Mouse (Mus musculus): ENCODE data around the gene Osbp. TPM values are rescaled to one million over a fixed set of nuclear protein-coding genes. Genes with fewer than 3 reads are reported as not detected.

The Osbp gene
- total RNA-seq, 2 experiments from 2014 or later: 54.3 to 62.9 TPM

GRCm38 (mm10) chr19:12026606-12027005 is 60.9 kb downstream of the Osbp start:
- no peak for TF ChIP-seq CTCF (IDR thresholded peaks at IDR 0.05)
- intact Hi-C loops (cut with DNase I): no loop called here
- Histone ChIP-seq H3K4me3 (no peak overlapping the region), H3K27ac (no peak overlapping the region)
- no peak for DNase-seq

GRCm38 (mm10) chr19:12037727-12038126 is 72.0 kb downstream of the Osbp start:
- no peak overlapping the region for H3K27ac ChIP-seq
- no peak for DNase-seq
- H3K4me3 ChIP-seq: no peak overlapping the region
- intact Hi-C loops (cut with DNase I): no loop called here
- no peak for TF ChIP-seq CTCF (IDR thresholded peaks at IDR 0.05)

DNA sequence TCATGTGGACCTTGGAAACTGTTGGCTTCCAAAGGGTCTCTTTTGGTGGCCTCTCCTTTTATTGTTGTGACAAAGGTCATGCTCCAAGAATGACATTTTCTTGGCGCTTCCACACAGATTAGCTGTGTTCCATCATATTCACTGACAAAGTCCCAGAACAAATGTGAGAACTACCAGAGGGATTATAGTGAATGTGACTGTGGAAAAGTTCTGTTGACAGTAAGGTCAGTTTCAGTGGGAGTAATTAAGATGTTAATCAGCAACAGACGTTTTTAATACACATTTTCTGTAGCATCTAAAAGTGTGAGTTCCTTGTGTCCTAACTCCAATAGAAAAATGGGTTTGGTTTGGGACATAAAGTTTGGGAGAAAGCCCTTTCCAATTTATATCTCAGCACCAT is 75.5 kb downstream of the Osbp start, which contains the start of gene Olfr1423:
TSS of gene Olfr1423 (minus strand) at position 101 of the 400 bp plus-strand sequence.
- TF ChIP-seq CTCF (IDR thresholded peaks at IDR 0.05): no peak
- intact Hi-C loops (cut with DNase I): no loop called here
- DNase-seq: no peak

DNA sequence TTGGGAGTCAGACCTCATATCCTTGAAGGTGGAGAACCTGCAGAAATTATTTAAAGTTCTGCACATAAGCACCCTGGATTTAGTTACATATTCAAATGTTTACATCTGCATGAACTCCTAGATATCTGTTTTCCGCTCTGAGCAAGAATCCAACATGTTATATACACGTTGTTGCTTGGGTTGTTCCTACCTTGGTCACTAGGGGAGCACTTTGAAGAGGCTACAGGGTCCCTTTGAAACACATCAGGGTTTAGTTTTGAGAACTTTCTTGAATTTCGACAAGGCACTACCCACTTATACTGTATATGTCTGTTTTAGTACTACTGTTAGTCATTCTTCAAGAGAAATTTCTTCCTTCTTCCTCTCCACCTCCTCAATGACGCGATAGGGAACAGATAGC is 77.4 kb downstream of the Osbp start:
- Histone ChIP-seq H3K4me3 (no peak overlapping the region), H3K27ac (no peak overlapping the region)
- no peak for TF ChIP-seq CTCF (IDR thresholded peaks at IDR 0.05)
- no peak for DNase-seq
- intact Hi-C loops (cut with DNase I): no loop called here

More for the DNA sequence above, 75.5 kb downstream of the Osbp start, which contains the start of gene Olfr1423:
- Histone ChIP-seq H3K4me3 (no peak within 1 kb of the TSS), H3K27ac (no peak within 1 kb of the TSS)

Small RNA genes lying within 50 kb of the gene (microRNA-seq; reads per million reads assigned to microRNA genes)
- not detected for gene Mir6994

Other genes starting within 250 kb of the Osbp start
- gene Gif, start 218.4 kb upstream of the Osbp start, total RNA-seq (2021): not detected
- gene Mrpl16, start 195.6 kb upstream of the Osbp start, total RNA-seq (2021): 10 to 100 TPM; 51.6 to 69.4 TPM
- gene Stx3, start 146.5 kb upstream of the Osbp start, total RNA-seq (2021): 1 to 10 TPM; 1.7 to 2.6 TPM
- not detected for gene Olfr1417, start 126.7 kb upstream of the Osbp start, total RNA-seq (2021)
- gene Olfr1418, start 104.9 kb upstream of the Osbp start, total RNA-seq (2021): not detected
- not detected for gene Olfr1419, start 90.8 kb upstream of the Osbp start, total RNA-seq (2021)
- not detected for gene Olfr1420, start 79.4 kb upstream of the Osbp start, total RNA-seq (2021)
- gene Patl1, start 53.5 kb upstream of the Osbp start, total RNA-seq (2021): 10 to 100 TPM; 24.3 to 29.3 TPM
- not detected for gene Olfr1423, start 75.4 kb downstream of the Osbp start, total RNA-seq (2021)
- gene Olfr1424, start 96.7 kb downstream of the Osbp start, total RNA-seq (2021): not detected
- gene Olfr1425, start 111.8 kb downstream of the Osbp start, total RNA-seq (2021): not detected
- not detected for gene Olfr1426, start 126.1 kb downstream of the Osbp start, total RNA-seq (2021)
- not detected for gene Olfr1427, start 137.4 kb downstream of the Osbp start, total RNA-seq (2021)
- not detected for gene Olfr1428, start 150.0 kb downstream of the Osbp start, total RNA-seq (2021)
- not detected for gene Olfr76, start 157.3 kb downstream of the Osbp start, total RNA-seq (2021)
- gene Olfr1555-ps1, start 204.2 kb downstream of the Osbp start, total RNA-seq (2021): not detected
- gene Olfr1431, start 234.7 kb downstream of the Osbp start, total RNA-seq (2021): not detected